Mouse (Mus musculus): ENCODE measurements around the gene Nub1.

The Nub1 gene

DNA sequence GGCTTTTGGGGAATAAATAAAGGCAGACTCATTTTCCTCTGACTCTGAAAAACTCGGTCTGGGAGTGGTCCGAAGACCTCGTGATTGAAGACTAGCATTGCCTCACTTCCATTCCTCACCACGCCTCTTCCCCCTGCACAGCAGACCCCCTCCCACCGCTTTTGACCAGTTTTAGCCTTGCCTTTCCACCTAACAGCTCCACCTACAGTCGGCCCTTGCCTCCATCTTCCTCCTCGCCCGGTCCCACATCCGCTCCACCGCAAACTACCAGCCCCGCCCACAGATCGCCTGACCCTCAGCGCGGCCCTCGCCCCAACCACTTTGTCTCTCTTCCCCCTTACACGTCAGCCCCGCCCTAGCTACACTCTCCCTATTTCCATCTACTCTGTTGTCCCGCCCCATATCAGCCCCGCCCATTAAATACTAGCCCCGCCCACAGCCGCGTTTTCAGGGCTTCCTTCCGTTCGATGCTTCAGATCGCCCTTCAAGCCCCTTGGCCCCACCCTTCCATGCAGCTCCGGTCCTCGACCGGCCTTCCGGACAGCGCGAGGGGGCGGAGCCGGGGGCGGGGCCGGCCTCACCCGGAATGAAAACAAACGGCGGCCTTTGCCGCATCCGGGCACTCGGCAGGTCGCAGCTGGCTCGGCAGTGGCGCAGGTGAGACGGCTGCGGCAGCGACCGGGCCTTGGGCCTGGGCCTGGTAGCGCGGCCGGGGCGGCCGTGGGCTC is at the start of gene Nub1:
TSS of gene Nub1 (plus strand) at position 167 of the 728 bp plus-strand sequence.
- DNase-seq (ENCODE audit: low spot score): peak; percentile 97

DNA sequence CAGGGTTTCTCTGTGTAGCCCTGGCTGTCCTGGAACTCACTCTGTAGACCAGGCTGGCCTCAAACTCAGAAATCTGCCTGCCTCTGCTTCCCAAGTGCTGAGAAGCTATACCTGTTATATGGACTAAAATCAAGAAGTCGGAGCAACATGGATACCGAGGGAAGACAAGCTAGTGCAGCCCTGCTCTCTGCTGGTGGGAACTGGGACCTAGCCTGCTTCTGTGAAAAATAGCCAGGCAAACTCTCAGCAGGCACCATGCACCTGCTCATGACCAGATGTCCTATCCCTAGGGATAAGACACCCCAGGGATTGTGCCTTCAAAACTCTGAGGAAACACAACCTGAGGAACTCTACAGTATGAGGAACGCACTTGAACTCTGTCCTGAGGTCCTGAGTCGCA is 48.3 kb upstream of the Nub1 start:
- peak; percentile 46 for DNase-seq (ENCODE audit: low spot score)

DNA sequence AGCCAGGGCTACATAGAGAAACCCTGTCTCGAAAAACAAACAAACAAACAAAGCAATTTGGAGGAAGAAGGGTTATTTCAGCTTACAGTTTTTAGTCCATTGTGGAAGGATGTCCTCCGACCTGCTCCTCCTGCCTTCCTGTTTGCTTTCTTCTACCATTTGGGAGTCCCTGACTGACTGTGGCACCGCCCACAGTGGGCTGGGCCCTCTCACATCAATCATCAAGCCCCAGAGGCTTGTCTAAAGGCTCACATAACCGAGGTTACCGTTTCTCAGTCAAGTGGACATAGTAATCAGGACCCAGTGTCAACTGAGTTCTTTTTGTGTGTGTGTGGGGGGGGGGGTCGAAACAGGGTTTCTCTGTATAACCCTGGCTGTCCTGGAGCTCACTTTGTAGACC is 47.2 kb upstream of the Nub1 start:
- no peak for DNase-seq (ENCODE audit: low spot score)

GRCm38 (mm10) chr5:24639081-24639480 is 46.3 kb upstream of the Nub1 start:
- no peak for DNase-seq (ENCODE audit: low spot score)

DNA sequence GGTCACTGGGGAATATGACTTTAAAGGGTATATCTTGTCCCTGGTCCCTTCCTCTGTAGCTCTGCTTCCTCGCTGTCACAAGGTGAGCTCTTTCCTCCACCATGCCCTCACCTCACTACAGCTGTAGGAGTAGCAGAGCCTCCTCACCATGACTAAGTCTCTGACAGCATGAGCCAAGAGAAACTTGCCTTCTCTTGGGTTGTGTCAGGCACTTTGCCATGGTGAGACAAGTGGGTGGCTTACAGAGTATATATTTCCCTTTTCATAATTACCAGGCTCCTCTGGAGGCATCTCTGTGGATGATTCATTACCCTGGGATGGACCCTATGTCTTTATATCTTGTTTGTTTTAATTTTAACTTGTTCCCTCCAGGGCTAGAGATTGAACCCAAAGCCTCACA is 39.9 kb upstream of the Nub1 start:
- no peak for DNase-seq (ENCODE audit: low spot score)

GRCm38 (mm10) chr5:24649231-24649630 is 36.1 kb upstream of the Nub1 start:
- no peak for DNase-seq (ENCODE audit: low spot score)

DNA sequence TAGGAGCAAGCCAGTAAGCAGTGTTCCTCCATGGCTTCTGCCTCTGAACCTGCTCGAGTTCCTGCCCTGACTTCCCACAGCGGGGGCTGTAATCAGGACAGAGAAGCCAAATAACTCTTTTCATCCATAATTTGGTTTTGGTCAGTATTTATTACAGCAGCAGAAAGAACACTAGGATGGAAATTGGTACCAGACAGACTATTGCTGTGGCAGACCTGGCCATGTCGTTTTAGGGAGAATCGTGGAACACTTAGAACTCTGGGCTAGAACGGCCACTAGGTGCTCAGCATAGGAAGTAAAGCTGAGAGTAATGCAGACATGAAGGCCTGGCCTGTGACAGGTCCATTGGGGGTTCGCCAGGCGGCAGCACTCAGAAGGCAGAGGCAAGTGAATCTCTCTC is 35.6 kb upstream of the Nub1 start:
- DNase-seq (ENCODE audit: low spot score): no peak

DNA sequence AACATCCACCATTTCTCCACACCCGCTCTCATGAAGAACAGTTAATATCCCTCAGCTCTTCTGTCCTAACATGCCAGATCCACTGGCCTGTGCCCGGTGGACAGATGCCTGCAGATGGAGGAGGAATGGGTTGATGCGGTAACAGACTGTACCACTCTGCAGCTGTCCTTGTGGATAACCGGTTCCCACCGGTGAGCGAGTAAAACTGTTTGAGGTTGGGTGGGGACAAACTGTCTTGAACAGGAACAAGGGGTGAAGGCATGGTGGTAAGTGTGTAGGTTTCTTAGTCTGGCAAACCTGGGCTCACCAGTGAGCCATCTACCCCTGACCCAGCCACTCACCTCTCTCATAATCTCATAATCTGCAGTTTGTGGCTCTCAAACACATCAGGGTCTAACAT is 34.0 kb upstream of the Nub1 start:
- DNase-seq (ENCODE audit: low spot score): no peak

- DNase-seq (ENCODE audit: low spot score): peak; percentile 81
Observed at GRCm38 (mm10) chr5:24651768-24652752, 33.3 kb upstream of the Nub1 start.

DNA sequence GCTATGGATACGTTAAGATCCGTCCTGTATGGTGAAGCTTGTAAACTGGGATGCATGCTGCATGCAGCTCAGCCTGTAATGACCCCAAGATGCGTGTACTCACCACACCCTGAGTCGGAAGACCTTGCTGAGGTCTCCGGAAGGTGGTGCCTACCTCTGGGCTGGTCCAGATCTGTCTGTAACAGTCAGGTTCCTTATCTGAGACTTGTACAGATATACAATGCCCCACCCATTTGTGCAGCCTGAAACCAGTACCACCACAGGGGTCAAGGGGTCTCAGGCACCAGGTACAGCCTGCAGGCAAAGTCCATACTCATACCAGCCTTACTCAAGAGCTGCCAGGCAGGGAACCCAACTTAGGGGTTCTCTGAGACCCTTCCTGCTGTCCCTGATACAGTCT is 32.6 kb upstream of the Nub1 start:
- DNase-seq (ENCODE audit: low spot score): no peak

GRCm38 (mm10) chr5:24654491-24654890 is 30.8 kb upstream of the Nub1 start:
- DNase-seq (ENCODE audit: low spot score): no peak

DNA sequence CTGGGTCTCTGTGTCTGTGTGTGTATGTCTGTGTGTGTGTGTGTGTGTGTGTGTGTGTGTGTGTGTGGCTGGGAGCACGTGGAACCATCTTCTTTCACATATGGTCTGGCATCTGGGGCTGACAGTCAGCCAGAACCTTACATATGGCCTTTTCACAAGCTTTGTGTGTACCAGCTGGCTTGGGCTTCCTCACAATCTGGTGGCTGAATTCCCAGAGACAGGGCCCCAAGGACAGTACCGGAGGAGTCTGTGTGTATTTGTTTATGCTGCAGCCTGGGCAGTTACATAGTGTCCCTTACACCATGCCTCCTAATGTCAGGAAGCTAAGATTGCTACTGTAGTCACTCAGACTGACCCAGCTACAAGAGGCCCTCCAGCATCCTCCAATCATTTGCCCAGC is 28.2 kb upstream of the Nub1 start:
- no peak for DNase-seq (ENCODE audit: low spot score)

DNA sequence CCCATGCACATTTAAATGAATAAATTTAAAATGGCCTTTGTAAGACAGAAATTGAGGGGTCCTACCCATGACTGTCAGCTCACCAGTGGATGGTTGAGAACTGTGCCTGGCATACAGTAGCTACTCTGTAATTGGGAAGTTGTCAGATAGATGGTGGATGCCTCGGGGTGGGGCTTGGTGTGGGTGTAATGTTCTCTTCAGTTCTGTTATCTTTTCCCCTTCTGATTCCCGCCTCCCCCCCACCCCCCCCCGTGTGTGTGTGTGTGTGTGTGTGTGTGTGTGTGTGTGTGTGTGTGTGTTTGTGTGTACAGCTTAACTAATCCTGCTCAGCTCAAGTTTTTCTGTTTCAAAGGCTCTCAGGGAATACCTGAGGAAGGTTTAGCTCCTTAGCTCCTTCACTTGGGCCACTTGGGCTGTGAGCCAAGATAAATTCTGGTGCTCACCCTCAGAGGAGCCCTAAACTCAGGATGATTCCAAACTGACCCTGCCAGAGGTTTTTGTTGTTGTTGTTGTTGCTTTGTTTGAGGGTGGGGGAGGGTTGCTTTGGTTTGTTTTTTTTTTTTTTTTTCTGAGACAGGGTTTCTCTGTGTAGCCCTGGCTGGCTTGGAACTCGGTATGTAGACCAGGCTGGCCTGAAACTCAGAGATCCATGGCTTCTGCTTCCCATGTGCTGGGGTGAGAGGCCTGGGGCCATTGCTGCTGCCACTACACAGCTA is 25.5 kb upstream of the Nub1 start:
- DNase-seq (ENCODE audit: low spot score): no peak

DNA sequence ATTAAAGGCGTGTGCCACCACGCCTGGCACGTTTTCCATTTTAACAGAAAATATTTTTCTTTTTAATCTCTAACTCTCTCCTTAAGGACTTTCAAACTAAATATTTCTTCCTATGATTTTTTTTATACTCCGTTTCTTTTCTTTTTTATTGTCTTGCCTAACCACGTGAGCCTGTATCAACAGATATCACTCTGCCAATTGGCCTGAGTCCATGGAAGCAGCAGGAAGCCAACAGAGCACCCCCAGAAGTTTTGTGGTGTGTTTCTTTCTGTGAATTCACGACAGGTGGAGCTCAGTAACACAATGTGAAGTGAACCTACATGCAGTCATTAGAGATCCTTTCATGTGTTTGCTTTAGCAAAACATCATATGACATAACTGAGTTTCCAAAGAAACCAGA is 23.9 kb upstream of the Nub1 start:
- DNase-seq (ENCODE audit: low spot score): no peak

DNA sequence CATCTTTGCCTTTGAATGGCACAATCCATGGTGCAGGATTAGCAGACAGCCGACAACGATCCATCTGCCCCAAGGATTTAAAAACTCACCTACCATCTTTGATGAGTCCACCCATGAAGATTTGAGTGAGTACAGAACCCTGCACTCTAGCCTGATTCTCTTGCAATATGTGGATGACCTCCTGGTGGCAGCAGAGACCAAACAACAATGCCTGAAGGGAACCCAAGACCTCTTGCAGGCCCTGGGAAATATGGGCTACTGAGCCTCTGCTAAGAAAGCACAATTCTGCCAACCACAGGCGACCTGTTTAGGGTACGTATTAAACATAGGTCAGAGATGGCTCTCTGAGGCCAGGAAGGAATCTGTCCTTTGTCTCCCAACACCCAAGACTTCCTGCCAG is 11.1 kb upstream of the Nub1 start:
- peak; percentile 77 for DNase-seq (ENCODE audit: low spot score)

- no peak for DNase-seq (ENCODE audit: low spot score)
Observed at GRCm38 (mm10) chr5:24681436-24681835, 3.9 kb upstream of the Nub1 start.

DNA sequence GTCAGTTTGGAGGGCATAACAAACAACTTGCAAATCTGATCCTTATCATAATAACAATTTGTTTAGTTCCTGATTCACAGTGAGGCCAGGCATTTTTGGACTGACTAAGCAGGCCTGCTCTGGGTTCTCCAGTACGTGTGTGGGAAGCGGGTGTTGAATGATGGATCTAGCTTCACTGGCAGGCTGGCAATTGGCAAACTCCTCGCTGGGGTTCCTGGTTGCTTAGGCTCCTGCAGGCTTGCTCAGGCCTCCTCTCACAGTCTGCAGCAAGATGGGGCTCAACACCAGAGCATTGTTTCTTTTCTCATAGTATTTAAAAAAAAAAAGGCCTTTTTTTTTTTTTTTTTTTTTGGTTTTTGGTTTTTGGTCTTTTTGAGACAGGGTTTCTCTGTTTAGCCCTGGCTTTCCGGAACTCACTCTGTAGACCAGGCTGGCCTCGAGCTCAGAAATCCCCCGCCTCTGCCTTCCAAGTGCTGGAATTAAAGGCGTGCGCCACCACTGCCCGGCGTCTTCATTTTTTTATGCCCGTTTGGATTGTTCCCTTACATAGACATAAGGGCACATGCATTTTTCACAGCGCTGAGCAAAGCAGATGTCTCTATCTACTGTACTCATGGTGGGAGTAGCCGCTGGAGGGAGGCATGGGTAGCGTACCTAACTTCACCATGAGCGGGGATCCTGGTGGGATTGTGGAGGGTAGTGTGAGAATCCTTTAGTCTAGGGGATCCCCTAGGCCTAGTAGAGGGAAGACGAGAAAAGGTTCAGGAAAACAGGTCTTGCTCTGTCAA is 560 bp upstream of the Nub1 start:
- peak; percentile 84 for DNase-seq (ENCODE audit: low spot score)

- DNase-seq (ENCODE audit: low spot score): peak; percentile 88
Observed at GRCm38 (mm10) chr5:24686176-24686575, 844 bp downstream of the Nub1 start.

GRCm38 (mm10) chr5:24686671-24687420 is 1.5 kb downstream of the Nub1 start:
- DNase-seq (ENCODE audit: low spot score): peak; percentile 18

DNA sequence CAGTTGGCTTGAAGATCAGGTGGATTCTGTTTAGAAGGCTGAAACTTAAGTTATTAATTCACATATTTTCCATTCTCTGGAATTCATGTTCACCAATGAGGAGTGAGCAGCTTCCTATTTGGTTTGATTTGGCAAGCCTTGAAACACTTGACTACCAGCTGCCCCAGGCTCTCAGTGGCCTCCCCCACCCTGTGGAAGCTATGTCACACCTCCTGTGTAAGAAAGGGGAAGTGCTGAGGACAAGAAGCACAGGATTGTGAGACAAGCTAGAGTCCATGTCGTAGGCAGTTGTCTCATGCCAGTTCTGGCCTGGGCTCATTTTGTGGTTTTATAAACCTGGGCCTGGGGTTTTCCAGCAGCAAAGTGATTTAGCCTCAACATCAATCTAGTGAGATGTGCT is 2.4 kb downstream of the Nub1 start:
- peak; percentile 14 for DNase-seq (ENCODE audit: low spot score)

- DNase-seq (ENCODE audit: low spot score): no peak
Observed at GRCm38 (mm10) chr5:24696704-24697103, 11.4 kb downstream of the Nub1 start.
